Mouse (Mus musculus) heart, embryonic 10.5 days (tissue): ENCODE measurements around the gene Cdkn2c. TPM values are rescaled to one million over a fixed set of nuclear protein-coding genes. Genes with fewer than 3 reads are reported as not detected.
"Not testable (repeated sequence)": the region's sequence is repeated elsewhere in the genome, so short reads cannot be mapped to it uniquely, and the experiment has no call there.

Source experiments
- DNase-seq: peaks from one replicate; pipeline ENCODE4 v3.0.0-alpha.2; 2017; ENCODE audit warnings: low spot score
- H3K27ac ChIP-seq: fragments of 300-500 bp; sonication (generic); 2 replicates; pipeline ENCODE4 v1.5.1; 2016; ENCODE audit warnings: mild to moderate bottlenecking
- H3K27me3 ChIP-seq: fragments of 300-500 bp; sonication (generic); 2 replicates; pipeline ENCODE4 v1.6.1; 2016; ENCODE audit warnings: mild to moderate bottlenecking; ENCODE audit not compliant: poor library complexity, insufficient read depth, severe bottlenecking
- H3K36me3 ChIP-seq: fragments of 300-500 bp; sonication (generic); 2 replicates; pipeline ENCODE4 v1.6.1; 2016; ENCODE audit warnings: mild to moderate bottlenecking, moderate library complexity
- H3K4me1 ChIP-seq: fragments of 300-500 bp; sonication (generic); 2 replicates; pipeline ENCODE4 v1.6.1; 2016; ENCODE audit warnings: mild to moderate bottlenecking
- H3K4me3 ChIP-seq: fragments of 300-500 bp; sonication (generic); 2 replicates; pipeline ENCODE4 v1.5.1; 2016; ENCODE audit warnings: mild to moderate bottlenecking, moderate library complexity
- H3K9me3 ChIP-seq: fragments of 300-500 bp; sonication (generic); 2 replicates; pipeline ENCODE4 v1.6.1; 2016; ENCODE audit warnings: mild to moderate bottlenecking, moderate library complexity
- WGBS: fragments of 180-500 bp; shearing (Covaris S2); methylation state at CpG from one replicate; pipeline ENCODE4 v1.1.7; 2016; 5-methylcytosine and 5-hydroxymethylcytosine counted together
- polyA plus RNA-seq: library from polyadenylated mRNA; unstranded; fragments of >200 nt; fragmentation: Nextera tagmentation; extraction: Ambion mirVana; gene quantifications from 2 replicates; pipeline ENCODE4 v1.2.1, GENCODE M21; 2016

Gene Cdkn2c
- 3.7 and 4.4 TPM in 2 replicates for polyA plus RNA-seq

DNA sequence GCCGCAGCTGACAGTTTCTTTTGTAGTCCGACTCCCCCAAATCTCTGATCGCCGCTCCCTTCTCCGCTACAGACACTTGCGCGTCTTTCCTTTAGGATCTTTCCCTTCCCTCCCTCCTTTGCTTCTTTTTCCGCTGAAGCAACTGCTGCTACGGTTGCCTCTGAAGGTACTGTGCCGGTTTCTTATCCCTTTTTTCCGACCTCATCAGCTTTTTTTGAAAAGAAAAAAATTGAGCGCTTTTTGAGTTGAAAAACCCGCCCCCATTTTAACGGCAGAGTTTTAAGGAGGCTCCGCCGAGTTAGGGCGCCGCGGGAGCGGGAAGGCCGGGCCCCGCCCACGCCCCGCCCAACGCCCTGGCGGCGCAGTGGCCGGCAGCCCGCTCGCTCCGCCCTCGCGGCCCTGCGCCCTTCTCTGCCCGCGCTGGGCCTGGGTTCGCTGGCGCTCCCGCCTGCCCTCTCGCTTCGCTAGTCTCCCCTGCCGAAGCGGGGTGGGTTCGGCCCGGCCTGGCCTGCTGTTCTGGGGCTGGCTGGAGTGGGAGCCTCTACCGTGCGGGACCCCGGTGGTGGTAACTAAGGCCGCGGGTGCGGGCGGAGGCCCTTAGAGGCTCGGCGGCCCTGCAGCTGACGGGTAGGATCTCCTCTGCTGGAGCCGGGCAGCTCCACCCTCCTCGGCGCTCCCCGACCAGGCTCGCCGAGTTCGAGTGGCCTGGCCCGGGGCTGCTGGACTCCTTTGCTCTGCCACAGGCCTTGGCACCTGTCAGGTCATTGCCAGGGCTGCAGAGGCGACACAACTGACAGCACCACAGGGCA lies at the start of gene Cdkn2c:
Cdkn2c (minus strand) TSS at position 729 of the 809 bp plus-strand sequence.
- Histone ChIP-seq H3K4me1 (peaks cover 18% of the 10 kb centered on the region; the same call in 1 of the 2 replicates), H3K4me3 (peak within 1 kb of the TSS; percentile 80), H3K9me3 (no peaks in the 10 kb centered on the region), H3K27me3 (peaks cover 34% of the 10 kb centered on the region), H3K27ac (peak within 1 kb of the TSS; percentile 97), H3K36me3 (no peaks in the 10 kb centered on the region)
- peak; percentile 92 for DNase-seq
- WGBS, result under 1% methylated on average over 64 of the region's 64 CpGs

DNA sequence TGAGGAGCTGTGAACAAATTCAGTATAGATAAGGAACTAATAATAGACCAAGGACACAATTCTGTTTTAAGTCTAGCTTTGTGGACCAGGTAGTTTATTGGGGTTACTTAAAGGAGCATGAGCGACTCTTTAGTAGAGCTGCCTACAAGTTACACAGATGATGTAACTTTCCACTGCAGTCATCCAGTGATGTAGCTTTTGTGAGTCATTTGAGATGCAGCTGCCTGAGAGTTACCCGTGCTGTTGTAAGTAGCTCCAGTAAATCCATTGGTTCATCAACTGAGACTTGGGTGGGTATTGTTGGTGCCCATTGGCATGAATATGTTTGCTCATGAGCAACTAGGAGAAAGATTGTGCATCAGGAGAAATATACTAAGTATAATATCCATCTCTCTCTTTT lies 38.4 kb upstream of the Cdkn2c start:
- H3K4me1 ChIP-seq, result peaks cover 12% of the 10 kb centered on the region
- H3K36me3 ChIP-seq, result no peaks in the 10 kb centered on the region
- WGBS, result 89% methylated on average over 2 of the region's 2 CpGs
- no peaks in the 10 kb centered on the region for H3K27me3 ChIP-seq
- no peaks in the 10 kb centered on the region for H3K9me3 ChIP-seq
- DNase-seq, result no peak
- no peak overlapping the region for H3K4me3 ChIP-seq
- H3K27ac ChIP-seq, result no peak overlapping the region

DNA sequence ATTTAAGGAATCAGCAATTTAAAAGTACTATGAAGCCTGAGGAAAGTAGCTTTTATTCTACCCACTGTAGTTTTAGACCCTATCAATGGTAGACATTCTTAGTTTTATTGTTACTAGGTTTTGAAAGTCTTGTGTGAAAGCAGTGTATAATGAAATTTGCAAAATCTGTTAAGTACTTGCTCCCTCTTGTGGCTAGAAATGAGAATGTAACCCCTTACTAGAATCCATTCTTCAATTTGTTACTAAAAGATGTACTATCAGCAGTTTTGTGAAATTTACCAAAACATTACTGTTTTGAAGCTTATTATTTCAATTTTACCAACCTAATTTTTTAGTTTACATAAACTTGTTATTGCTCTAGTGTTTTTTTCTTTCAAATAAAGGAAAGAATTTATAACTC lies 36.6 kb upstream of the Cdkn2c start:
- Histone ChIP-seq H3K27me3 (no peaks in the 10 kb centered on the region), H3K4me1 (peaks cover 12% of the 10 kb centered on the region), H3K27ac (no peak overlapping the region), H3K4me3 (no peak overlapping the region), H3K36me3 (no peaks in the 10 kb centered on the region), H3K9me3 (no peaks in the 10 kb centered on the region)
- DNase-seq, result no peak

DNA sequence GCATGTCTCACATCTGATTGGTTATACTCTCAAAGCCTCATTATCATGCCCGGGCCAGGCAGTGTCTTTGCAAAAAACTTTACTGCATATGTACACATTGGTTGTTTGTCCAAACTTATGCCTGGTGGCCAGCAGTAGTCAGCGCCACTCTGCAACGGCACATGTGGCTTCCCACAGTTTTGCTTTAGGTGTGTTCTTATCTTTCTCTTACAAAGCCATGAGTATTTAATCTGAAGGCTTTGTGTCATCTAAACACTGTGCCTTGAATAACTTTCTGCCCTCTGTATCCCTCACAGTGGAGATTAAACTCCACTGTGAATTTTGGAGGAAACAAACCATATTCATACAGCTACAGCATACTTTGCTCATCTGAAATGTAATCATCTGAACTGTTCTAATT lies 33.7 kb upstream of the Cdkn2c start:
- WGBS, result 89% methylated on average over 3 of the region's 3 CpGs
- H3K36me3 ChIP-seq, DNase-seq, H3K9me3 ChIP-seq, H3K27me3 ChIP-seq, H3K27ac ChIP-seq, H3K4me3 ChIP-seq, H3K4me1 ChIP-seq: not testable (repeated sequence)

DNA sequence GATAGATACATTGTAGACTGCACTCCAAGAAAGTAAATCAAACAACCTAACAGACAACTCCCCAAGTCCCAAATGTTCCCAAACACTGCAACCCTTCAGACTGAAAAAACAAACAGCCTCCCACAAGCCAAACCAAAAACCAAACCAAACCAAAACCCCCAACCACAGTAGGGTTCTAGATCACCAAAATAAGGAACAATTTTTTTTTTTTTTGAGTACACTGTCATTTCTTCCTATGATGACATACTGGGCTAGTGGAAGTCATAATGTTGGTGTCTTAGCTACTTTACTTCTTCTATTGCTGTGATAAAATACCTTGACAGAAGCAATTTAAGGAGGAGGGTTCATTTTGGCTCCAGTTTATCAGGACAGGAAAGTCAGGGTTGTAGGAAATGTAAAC lies 25.7 kb upstream of the Cdkn2c start:
- no peaks in the 10 kb centered on the region for H3K27me3 ChIP-seq
- H3K4me1 ChIP-seq, result no peaks in the 10 kb centered on the region
- no peak overlapping the region for H3K27ac ChIP-seq
- H3K9me3 ChIP-seq, result peaks cover 4% of the 10 kb centered on the region; the same call in 1 of the 2 replicates
- no peak overlapping the region for H3K4me3 ChIP-seq
- DNase-seq, result no peak
- H3K36me3 ChIP-seq, result peaks cover 12% of the 10 kb centered on the region; the same call in 1 of the 2 replicates

DNA sequence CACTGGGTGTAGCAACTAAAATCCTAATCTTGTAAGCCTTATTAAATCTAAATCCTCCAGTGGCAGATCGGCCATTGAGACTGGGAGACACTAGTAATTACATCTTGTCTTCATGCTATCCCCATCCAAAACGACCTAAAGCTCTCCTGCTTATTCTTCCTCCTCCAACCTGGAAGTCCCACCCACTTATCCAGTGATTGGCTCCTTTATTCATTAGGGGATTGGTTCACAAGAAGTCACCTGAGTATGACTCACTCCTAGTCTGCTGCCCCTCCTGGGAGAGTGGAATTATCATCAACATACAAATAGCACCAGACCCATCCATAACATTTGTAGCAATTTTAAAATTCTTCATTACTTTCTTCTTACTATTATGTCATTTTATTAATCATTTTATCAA lies 16.6 kb upstream of the Cdkn2c start:
- WGBS, result 70% methylated on average over 2 of the region's 2 CpGs
- H3K36me3 ChIP-seq, result peaks cover 5% of the 10 kb centered on the region; the same call in 1 of the 2 replicates
- no peaks in the 10 kb centered on the region for H3K9me3 ChIP-seq
- no peak overlapping the region for H3K27ac ChIP-seq
- no peak for DNase-seq
- H3K27me3 ChIP-seq, result no peaks in the 10 kb centered on the region
- no peaks in the 10 kb centered on the region for H3K4me1 ChIP-seq
- no peak overlapping the region for H3K4me3 ChIP-seq

DNA sequence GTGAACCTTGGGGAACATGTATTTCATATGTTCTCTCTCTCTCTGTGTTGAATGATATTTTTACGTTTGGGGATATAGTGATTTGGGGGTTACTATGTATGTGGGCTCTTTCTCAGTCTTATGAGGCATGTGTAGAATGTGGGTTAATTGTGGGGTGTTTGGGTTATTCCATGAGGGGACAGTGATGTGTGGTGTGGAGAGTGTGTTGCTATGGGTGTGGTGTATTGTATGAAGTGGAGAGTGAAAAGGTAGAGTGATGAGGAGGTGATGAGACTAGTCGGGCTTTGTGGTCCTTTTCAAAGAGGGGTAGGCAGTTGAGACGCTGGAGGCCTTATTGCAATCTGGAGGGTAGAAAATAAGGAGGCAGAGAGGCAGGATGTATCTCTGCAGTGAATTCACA lies 10.2 kb upstream of the Cdkn2c start:
- Histone ChIP-seq H3K4me1 (0 out of 2 replicates have a peak, but pooled peaks cover 7% of the 10 kb centered on the region), H3K4me3 (peak overlapping the region; percentile 94), H3K9me3 (no peaks in the 10 kb centered on the region), H3K36me3 (no peaks in the 10 kb centered on the region), H3K27me3 (no peaks in the 10 kb centered on the region), H3K27ac (peak overlapping the region; percentile 97)
- 2% methylated on average over 3 of the region's 3 CpGs for WGBS
- DNase-seq, result no peak

DNA sequence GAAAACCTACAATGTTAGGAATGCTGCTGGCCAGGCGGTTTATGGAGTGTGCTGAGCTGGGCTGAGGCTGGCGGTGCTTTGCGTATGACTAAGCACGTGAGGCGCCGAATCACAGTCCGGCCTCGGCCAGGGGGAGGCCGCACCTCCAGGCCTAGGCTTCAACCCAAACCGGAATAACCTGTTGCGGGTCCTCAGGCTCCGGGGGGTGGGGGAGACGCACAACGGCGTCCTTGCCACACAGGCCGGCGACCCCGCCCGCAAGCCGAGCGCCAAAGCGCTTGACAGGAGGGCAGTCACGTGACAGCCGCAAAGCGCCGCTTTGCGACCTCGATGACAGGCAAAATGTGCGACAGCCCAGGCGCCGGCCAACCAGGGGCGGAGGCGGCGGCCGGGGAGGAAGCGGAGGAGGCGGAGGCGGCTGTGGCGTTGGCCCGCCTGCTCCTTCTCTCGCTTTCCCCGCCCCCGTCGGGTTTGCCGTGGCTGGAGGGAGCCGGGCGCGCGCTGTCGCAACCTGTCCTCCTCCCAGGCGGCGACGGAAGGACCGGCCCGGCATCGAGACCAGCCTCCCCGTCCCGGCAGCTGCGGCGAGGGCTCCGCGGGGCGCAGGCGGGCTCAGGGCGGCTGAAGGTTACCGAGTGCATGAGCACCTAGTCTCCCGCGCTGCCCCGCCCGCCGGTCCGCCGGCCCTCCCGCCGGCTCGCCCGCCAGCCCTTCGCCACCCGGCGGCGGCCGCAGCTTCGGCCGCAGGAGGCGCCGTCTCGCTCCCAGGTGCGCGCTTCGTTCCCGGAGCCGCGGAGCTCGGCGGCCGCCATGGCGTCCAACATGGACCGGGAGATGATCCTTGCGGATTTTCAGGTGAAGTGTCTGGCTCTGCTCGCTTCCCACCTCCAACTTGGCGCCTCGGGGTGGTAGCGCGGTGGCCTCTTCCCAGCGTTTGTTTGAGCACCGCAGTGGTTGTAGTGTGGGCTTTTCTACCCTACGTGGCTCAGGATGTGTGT lies 9.5 kb upstream of the Cdkn2c start, which contains the start of gene Faf1:
Faf1 (plus strand) TSS at position 371 of the 998 bp plus-strand sequence.
- peak within 1 kb of the TSS; percentile 97 for H3K27ac ChIP-seq
- peak within 1 kb of the TSS; percentile 94 for H3K4me3 ChIP-seq
- DNase-seq, result peak; percentile 99

DNA sequence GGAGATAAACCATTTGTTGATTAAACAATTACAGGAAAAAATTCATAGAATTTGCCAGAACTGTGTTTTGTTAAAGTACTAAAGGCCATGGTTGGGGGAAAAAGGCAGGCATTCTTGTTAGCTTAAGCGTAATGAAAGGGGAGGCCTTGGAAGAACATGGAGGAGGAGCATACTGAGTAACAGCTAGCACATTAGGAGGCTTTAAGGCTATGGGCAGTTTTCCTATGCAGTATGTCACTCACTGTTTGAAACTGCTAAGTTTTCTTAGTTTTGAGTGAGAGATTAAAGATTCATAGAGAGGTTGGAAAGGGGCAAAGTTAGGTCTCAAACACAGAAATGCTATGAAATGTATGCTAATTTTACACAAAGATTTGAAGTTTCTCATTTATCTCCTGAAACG lies 7.1 kb upstream of the Cdkn2c start:
- Histone ChIP-seq H3K27ac (no peak overlapping the region), H3K4me3 (no peak overlapping the region), H3K9me3 (no peaks in the 10 kb centered on the region), H3K36me3 (no peaks in the 10 kb centered on the region), H3K27me3 (no peaks in the 10 kb centered on the region), H3K4me1 (0 out of 2 replicates have a peak, but pooled peaks cover 7% of the 10 kb centered on the region)
- WGBS, result 82% methylated on average over 2 of the region's 2 CpGs
- no peak for DNase-seq

More for the DNA sequence above, 9.5 kb upstream of the Cdkn2c start, which contains the start of gene Faf1:
- H3K9me3 ChIP-seq, result no peaks in the 10 kb centered on the region
- 0 out of 2 replicates have a peak, but pooled peaks cover 7% of the 10 kb centered on the region for H3K4me1 ChIP-seq
- H3K27me3 ChIP-seq, result no peaks in the 10 kb centered on the region
- WGBS, result under 1% methylated on average over 106 of the region's 107 CpGs
- H3K36me3 ChIP-seq, result no peaks in the 10 kb centered on the region

DNA sequence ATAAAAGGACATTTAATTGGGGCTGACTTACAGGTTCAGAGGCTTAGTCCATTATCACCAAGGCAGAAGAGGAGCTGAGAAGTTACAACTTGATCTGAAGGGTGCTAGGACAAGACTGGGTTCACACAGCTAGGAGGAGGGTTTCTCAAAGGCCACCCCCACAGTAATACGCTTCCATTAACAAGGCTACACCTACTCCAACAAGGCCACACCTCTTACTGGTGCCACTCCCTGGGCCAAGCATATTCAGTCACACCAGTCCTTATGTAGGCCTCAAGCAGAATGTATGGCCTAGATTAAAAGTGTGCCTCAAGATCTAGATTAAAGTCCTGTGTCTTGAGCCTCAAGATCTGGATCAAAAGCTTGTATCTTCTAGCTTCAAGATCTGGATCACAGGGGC lies 5.0 kb upstream of the Cdkn2c start:
- Histone ChIP-seq H3K4me1 (0 out of 2 replicates have a peak, but pooled peaks cover 2% of the 10 kb centered on the region), H3K9me3 (no peaks in the 10 kb centered on the region), H3K4me3 (no peak overlapping the region), H3K36me3 (no peaks in the 10 kb centered on the region), H3K27me3 (no peaks in the 10 kb centered on the region), H3K27ac (no peak overlapping the region)
- 72% methylated on average over 1 of the region's 1 CpGs for WGBS
- no peak for DNase-seq

DNA sequence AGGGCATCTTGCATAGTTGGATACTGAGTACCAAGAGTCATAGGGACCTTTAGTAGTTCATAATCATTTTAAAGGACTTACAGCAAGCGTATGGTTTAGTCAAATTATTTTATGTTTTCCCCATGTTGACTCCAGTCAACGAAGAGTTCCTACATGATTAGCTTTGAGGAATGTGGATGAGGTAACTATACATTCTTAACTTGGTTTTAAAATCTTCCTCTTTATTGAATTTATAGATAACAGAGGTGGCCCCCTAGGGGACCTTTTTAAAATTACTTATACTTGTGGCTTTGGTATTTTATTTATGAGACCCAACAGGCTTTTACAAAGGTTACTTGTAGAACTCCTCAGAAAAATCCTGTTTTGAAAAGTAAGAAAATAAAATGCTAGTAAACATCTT lies 3.2 kb upstream of the Cdkn2c start:
- 77% methylated on average over 2 of the region's 2 CpGs for WGBS
- Histone ChIP-seq H3K4me3 (no peak overlapping the region), H3K36me3 (no peaks in the 10 kb centered on the region), H3K27ac (no peak overlapping the region), H3K9me3 (no peaks in the 10 kb centered on the region), H3K4me1 (peaks cover 13% of the 10 kb centered on the region; the same call in 1 of the 2 replicates), H3K27me3 (peaks cover 1% of the 10 kb centered on the region)
- DNase-seq, result no peak

DNA sequence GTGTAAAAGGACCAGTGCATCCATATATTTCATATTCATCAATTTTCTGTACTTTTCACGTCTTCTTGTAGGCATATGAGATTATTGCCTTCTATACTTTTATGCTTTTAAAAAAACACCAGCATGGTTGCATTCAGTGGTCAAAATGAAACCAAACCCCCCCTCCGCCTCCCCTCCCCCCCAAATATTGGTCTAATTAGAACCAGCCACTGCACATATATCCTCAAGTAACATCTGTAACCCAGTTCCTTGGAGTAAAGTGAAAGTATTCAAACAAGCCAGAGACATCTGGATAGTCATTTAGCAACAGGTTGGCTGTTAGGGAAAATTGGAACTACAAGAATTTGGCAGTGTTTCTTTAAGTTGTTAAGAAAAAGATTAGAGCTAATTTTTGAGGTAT lies 529 bp upstream of the Cdkn2c start:
- Histone ChIP-seq H3K36me3 (no peaks in the 10 kb centered on the region), H3K4me3 (peak overlapping the region; percentile 80; the same call in 1 of the 2 replicates), H3K27me3 (peaks cover 25% of the 10 kb centered on the region), H3K4me1 (peaks cover 18% of the 10 kb centered on the region; the same call in 1 of the 2 replicates), H3K27ac (no peak overlapping the region), H3K9me3 (no peaks in the 10 kb centered on the region)
- DNase-seq, result no peak
- 51% methylated on average over 2 of the region's 2 CpGs for WGBS
